Comparison of ENCODE assay signal across 26 mouse cellular contexts in genomic region chr6:95711671-95712070, GRCm38 (mm10). TPM values are rescaled to one million over a fixed set of nuclear protein-coding genes. Genes with fewer than 3 reads are reported as not detected.
DNase-seq lines count a peak whose midpoint lies in the region; ATAC-seq and TF ChIP-seq lines count a peak whose summit lies in the region.
"Had no signal": no experiment of that assay in that cellular context is flagged by ENCODE, and none has a peak within 500 bp of the region (broad histone marks: within the 10 kb centered on the region; RNA-seq: fewer than 3 reads in every experiment).

No protein-coding gene starts in this region.

- no peak overlapping the region for H3K4me3 ChIP-seq in liver, adult 2 months (ENCODE audit: insufficient read depth, low read depth, low read length)
- H3K4me3 ChIP-seq in liver, embryonic 11.5 days (ENCODE audit: low read depth, low read length), result no peak overlapping the region
- H3K4me3 ChIP-seq in kidney, embryonic 15.5 days (replicated peaks), result no peak overlapping the region
- H3K4me3 ChIP-seq: embryonic facial prominence, embryonic 10.5 days; embryonic facial prominence, embryonic 15.5 days; forebrain, embryonic 12.5 days; lung, embryonic 15.5 days; stomach, embryonic 15.5 days had no signal

- no peak for TF ChIP-seq CTCF in liver, adult 2 months (IDR thresholded peaks at IDR 0.05; ENCODE audit: low read depth, low read length)

- peaks cover 48% of the 10 kb centered on the region for H3K79me2 ChIP-seq in liver, adult 2 months (ENCODE audit: control insufficient read depth, insufficient read depth, low read length)

- ATAC-seq in liver, embryonic 11.5 days (replicated peaks; ENCODE audit: low FRiP score), result no peak
- ATAC-seq in kidney, embryonic 15.5 days (replicated peaks; ENCODE audit: low FRiP score), result peak; percentile 84
- ATAC-seq: midbrain, embryonic 16.5 days had no signal

- peak; percentile 91 for DNase-seq in liver, adult 2 months (ENCODE audit: extremely low read depth, low read depth, low spot score)
- DNase-seq in liver, embryonic 11.5 days (ENCODE audit: low spot score), result no peak
- peak; percentile 73 to 89 for DNase-seq in kidney, postnatal 25 days
- DNase-seq in lung, postnatal 25 days (ENCODE audit: low spot score), result no peak
- DNase-seq in retina, embryonic 14.5 days (ENCODE audit: low spot score), result no peak
- DNase-seq in thymus, postnatal 4 days, result no peak
- DNase-seq: adrenal gland, postnatal 10 days; cerebellum, adult 8-10 months; cerebellum, postnatal 25 days; gastrocnemius, postnatal 25 days; heart, adult 18-20 months; layer of hippocampus, adult 9-11 months; liver; lung, postnatal 36 days; thymus, postnatal 14 days had no signal

- peaks cover 60% of the 10 kb centered on the region for H3K4me1 ChIP-seq in liver, adult 2 months (ENCODE audit: control insufficient read depth, insufficient read depth, low read length)
- peaks cover 8% of the 10 kb centered on the region; the same call in 1 of the 2 replicates for H3K4me1 ChIP-seq in liver, embryonic 11.5 days (replicated peaks; ENCODE audit: control insufficient read depth, insufficient read depth, low read length)
- peaks cover 90% of the 10 kb centered on the region for H3K4me1 ChIP-seq in kidney, embryonic 15.5 days

- no peak for TF ChIP-seq POLR2A in liver, adult 2 months (IDR thresholded peaks at IDR 0.05; ENCODE audit: extremely low read depth, insufficient read depth, low read length)

- 23% methylated on average over 3 of the region's 3 CpGs for WGBS in liver, adult 2 months
- 91% methylated on average over 3 of the region's 3 CpGs for WGBS in liver, embryonic 11.5 days
- 41% methylated on average over 3 of the region's 3 CpGs for WGBS in kidney, embryonic 15.5 days

- H3K27ac ChIP-seq in liver, adult 2 months (replicated peaks; ENCODE audit: insufficient read depth, low read depth, low read length), result peak overlapping the region; percentile 62
- H3K27ac ChIP-seq in liver, embryonic 11.5 days (ENCODE audit: low read depth, low read length), result no peak overlapping the region
- peak overlapping the region; percentile 59; the same call in 1 of the 2 replicates for H3K27ac ChIP-seq in kidney, embryonic 15.5 days
- H3K27ac ChIP-seq: embryonic facial prominence, embryonic 10.5 days; embryonic facial prominence, embryonic 15.5 days; forebrain, embryonic 12.5 days; hindbrain, embryonic 14.5 days; lung, embryonic 15.5 days; stomach, embryonic 15.5 days had no signal

- H3K9me3 ChIP-seq in liver, embryonic 11.5 days (ENCODE audit: control insufficient read depth, low read length), result no peaks in the 10 kb centered on the region
- no peaks in the 10 kb centered on the region for H3K9me3 ChIP-seq in kidney, embryonic 15.5 days (replicated peaks)
- H3K9me3 ChIP-seq: embryonic facial prominence, embryonic 10.5 days; embryonic facial prominence, embryonic 15.5 days; forebrain, embryonic 12.5 days; G1E; lung, embryonic 15.5 days; stomach, embryonic 15.5 days had no signal

- H3K4me2 ChIP-seq in liver, embryonic 11.5 days, result no peak overlapping the region
- H3K4me2 ChIP-seq in kidney, embryonic 15.5 days, result no peak overlapping the region
- H3K4me2 ChIP-seq: embryonic facial prominence, embryonic 15.5 days; forebrain, embryonic 12.5 days; heart, embryonic 11.5 days; hindbrain, embryonic 14.5 days; lung, embryonic 15.5 days; midbrain, embryonic 11.5 days; stomach, embryonic 15.5 days had no signal

- no peaks in the 10 kb centered on the region for H3K36me3 ChIP-seq in liver, adult 2 months (ENCODE audit: control insufficient read depth, insufficient read depth, low read length)
- no peaks in the 10 kb centered on the region for H3K36me3 ChIP-seq in liver, embryonic 11.5 days (ENCODE audit: control insufficient read depth, insufficient read depth, low read length)
- no peaks in the 10 kb centered on the region for H3K36me3 ChIP-seq in kidney, embryonic 15.5 days
- H3K36me3 ChIP-seq: embryonic facial prominence, embryonic 10.5 days; embryonic facial prominence, embryonic 15.5 days; forebrain, embryonic 12.5 days; lung, embryonic 15.5 days; stomach, embryonic 15.5 days had no signal

- H3K27me3 ChIP-seq in liver, adult 2 months (ENCODE audit: control insufficient read depth, insufficient read depth, low read length), result no peaks in the 10 kb centered on the region
- H3K27me3 ChIP-seq in liver, embryonic 11.5 days (replicated peaks; ENCODE audit: control insufficient read depth, insufficient read depth, low read length), result no peaks in the 10 kb centered on the region
- H3K27me3 ChIP-seq in kidney, embryonic 15.5 days, result no peaks in the 10 kb centered on the region
- H3K27me3 ChIP-seq: embryonic facial prominence, embryonic 15.5 days; forebrain, embryonic 12.5 days; lung, embryonic 15.5 days; stomach, embryonic 15.5 days had no signal

- no peak overlapping the region for H3K9ac ChIP-seq in liver, adult 2 months (ENCODE audit: low read depth, low read length)
- H3K9ac ChIP-seq in liver, embryonic 11.5 days (ENCODE audit: low read depth, low read length), result no peak overlapping the region
- no peak overlapping the region for H3K9ac ChIP-seq in kidney, embryonic 15.5 days
- H3K9ac ChIP-seq: embryonic facial prominence, embryonic 15.5 days; forebrain, embryonic 12.5 days; hindbrain, embryonic 14.5 days; lung, embryonic 15.5 days; stomach, embryonic 15.5 days had no signal

RNA-seq across cellular contexts. Expression of gene Suclg2, which starts 6.9 kb away (rescaled TPM):
- 137 and 153 TPM in 2 replicates for total RNA-seq in liver, adult 2 months (2014; rRNA removed)
- 54.0 and 61.2 TPM in 2 replicates for polyA plus RNA-seq in liver, adult 2 months (2012; rRNA removed)
- polyA plus RNA-seq in liver, embryonic 11.5 days (2014; fragmentation: Nextera tagmentation; extraction: Ambion mirVana), result 83.0 and 92.7 TPM in 2 replicates
- 113 TPM in 2 replicates for polyA plus RNA-seq in kidney, embryonic 15.5 days (2015; fragmentation: Nextera tagmentation; extraction: Ambion mirVana)

Comparison
In these comparisons a context has a peak if more than half of its experiments do, and no peak if none do; other contexts are left out.
1. DNase-seq: peak in liver, adult 2 months (single experiment) and kidney, postnatal 25 days (2 of 2); none in liver, embryonic 11.5 days (single experiment), lung, postnatal 25 days (single experiment), retina, embryonic 14.5 days (single experiment) and thymus, postnatal 4 days (single experiment).